Comparison of ENCODE assay signal across 16 mouse cellular contexts in the genomic region with DNA sequence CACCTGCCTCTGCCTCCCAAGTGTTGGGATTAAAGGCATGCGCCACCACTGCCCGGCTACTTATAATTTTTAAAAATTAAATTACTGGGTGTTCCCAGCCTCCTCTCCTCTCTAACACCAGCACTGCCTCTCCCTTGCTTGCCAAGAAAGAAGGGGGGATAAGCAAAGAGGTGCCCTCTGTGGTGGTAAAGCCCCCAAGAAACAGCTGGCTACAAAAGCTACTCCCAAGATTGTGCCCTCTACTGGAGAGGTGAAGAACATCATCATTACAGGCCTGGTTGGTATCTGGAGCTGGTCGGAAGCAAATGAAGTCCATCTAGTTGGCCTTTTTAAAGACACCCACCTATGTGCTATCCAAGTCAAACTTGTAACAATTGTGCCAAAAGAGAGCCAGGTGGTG. TPM values are rescaled to one million over a fixed set of nuclear protein-coding genes. Genes with fewer than 3 reads are reported as not detected.
DNase-seq lines count a peak whose midpoint lies in the region; ATAC-seq and TF ChIP-seq lines count a peak whose summit lies in the region.
"Had no signal": no experiment of that assay in that cellular context is flagged by ENCODE, and none has a peak within 500 bp of the region (broad histone marks: within the 10 kb centered on the region; RNA-seq: fewer than 3 reads in every experiment).

No protein-coding gene starts in this region.

- WGBS in heart, adult 2 months: 85% methylated on average over 3 of the region's 3 CpGs
- 89% methylated on average over 3 of the region's 3 CpGs for WGBS in heart, embryonic 12.5 days
- 86% methylated on average over 3 of the region's 3 CpGs for WGBS in lung, postnatal 0 days

- no peak for TF ChIP-seq EP300 in heart, adult 2 months (IDR thresholded peaks at IDR 0.05; ENCODE audit: insufficient read depth, low read depth, low read length)
- no peak for TF ChIP-seq EP300 in lung, postnatal 0 days (IDR thresholded peaks at IDR 0.05)
- TF ChIP-seq EP300 in ES-Bruce4 (IDR thresholded peaks at IDR 0.05; ENCODE audit: insufficient read depth, low read depth, low read length): no peak

- intact Hi-C loops in heart, adult 2 months (cut with DNase I): loop anchor here (10.0 kb wide), 2 partner anchors 55 to 315 kb away; partner anchors contain the start of gene Def6

- peak overlapping the region; percentile 9; the same call in 1 of the 2 replicates for H3K27ac ChIP-seq in heart, adult 2 months
- H3K27ac ChIP-seq in heart, embryonic 12.5 days (ENCODE audit: poor library complexity, severe bottlenecking): no peak overlapping the region
- H3K27ac ChIP-seq in lung, postnatal 0 days (ENCODE audit: low read length): no peak overlapping the region
- no peak overlapping the region for H3K27ac ChIP-seq in ES-Bruce4 (ENCODE audit: insufficient read depth, low read length)
- no peak overlapping the region for H3K27ac ChIP-seq in cortical plate, adult 2 months (ENCODE audit: insufficient read depth, low read length)
- H3K27ac ChIP-seq: macrophage had no signal

- TF ChIP-seq CTCF in heart, adult 2 months (IDR thresholded peaks at IDR 0.05): peak; percentile 73
- peak; percentile 65 for TF ChIP-seq CTCF in lung, postnatal 0 days (IDR thresholded peaks at IDR 0.05)
- TF ChIP-seq CTCF in ES-Bruce4 (IDR thresholded peaks at IDR 0.05; ENCODE audit: low read depth, low read length): peak; percentile 23
- TF ChIP-seq CTCF in cortical plate, adult 2 months (IDR thresholded peaks at IDR 0.05; ENCODE audit: extremely low read depth, insufficient read depth, low read length): peak; percentile 39

- H3K79me2 ChIP-seq in heart, adult 2 months (replicated peaks; ENCODE audit: control insufficient read depth, insufficient read depth, low read length): no peaks in the 10 kb centered on the region

- no peaks in the 10 kb centered on the region for H3K27me3 ChIP-seq in heart, adult 2 months (ENCODE audit: control insufficient read depth, insufficient read depth, low read length)
- peaks cover 50% of the 10 kb centered on the region for H3K27me3 ChIP-seq in heart, embryonic 12.5 days (replicated peaks)
- no peaks in the 10 kb centered on the region for H3K27me3 ChIP-seq in lung, postnatal 0 days (replicated peaks; ENCODE audit: insufficient read depth, low read length)
- no peaks in the 10 kb centered on the region for H3K27me3 ChIP-seq in ES-Bruce4 (ENCODE audit: control insufficient read depth, insufficient read depth, low read length, poor library complexity, severe bottlenecking)

- no peak overlapping the region for H3K4me3 ChIP-seq in heart, adult 2 months
- no peak overlapping the region for H3K4me3 ChIP-seq in heart, embryonic 12.5 days
- H3K4me3 ChIP-seq in lung, postnatal 0 days (ENCODE audit: low read depth, low read length): no peak overlapping the region
- no peak overlapping the region for H3K4me3 ChIP-seq in ES-Bruce4 (ENCODE audit: low read depth, low read length)
- no peak overlapping the region for H3K4me3 ChIP-seq in cortical plate, adult 2 months (ENCODE audit: insufficient read depth, low read length)

- no peaks in the 10 kb centered on the region for H3K36me3 ChIP-seq in heart, adult 2 months (ENCODE audit: control insufficient read depth, insufficient read depth, low read length)
- H3K36me3 ChIP-seq in heart, embryonic 12.5 days: no peaks in the 10 kb centered on the region
- no peaks in the 10 kb centered on the region for H3K36me3 ChIP-seq in lung, postnatal 0 days (ENCODE audit: insufficient read depth, low read length)
- no peaks in the 10 kb centered on the region for H3K36me3 ChIP-seq in ES-Bruce4 (ENCODE audit: control insufficient read depth, insufficient read depth, low read length, poor library complexity, severe bottlenecking)

- no peak for TF ChIP-seq POLR2A in heart, adult 2 months (IDR thresholded peaks at IDR 0.05; ENCODE audit: insufficient read depth, low read depth, low read length)
- no peak for TF ChIP-seq POLR2A in ES-Bruce4 (IDR thresholded peaks at IDR 0.05; ENCODE audit: insufficient read depth, low read length)
- no peak for TF ChIP-seq POLR2A in cortical plate, adult 2 months (IDR thresholded peaks at IDR 0.05; ENCODE audit: extremely low read depth, insufficient read depth, low read length)

- no peak for DNase-seq in heart, adult 2 months
- no peak for DNase-seq in lung, postnatal 0 days (ENCODE audit: low spot score)
- no peak for DNase-seq in lung, postnatal 10 days
- DNase-seq in embryo, embryonic 9.5 days (ENCODE audit: extremely low spot score): no peak
- DNase-seq: cerebellum, postnatal 36 days; kidney, adult 8-10 months; right cerebral cortex, adult 18-20 months had no signal

- no peaks in the 10 kb centered on the region for H3K9me3 ChIP-seq in heart, embryonic 12.5 days (replicated peaks)
- H3K9me3 ChIP-seq in lung, postnatal 0 days (ENCODE audit: low read length): no peaks in the 10 kb centered on the region
- no peaks in the 10 kb centered on the region for H3K9me3 ChIP-seq in ES-Bruce4 (replicated peaks; ENCODE audit: control insufficient read depth, insufficient read depth, low read length, poor library complexity, severe bottlenecking)

- no peak overlapping the region for H3K4me2 ChIP-seq in heart, embryonic 12.5 days
- no peak overlapping the region for H3K4me2 ChIP-seq in lung, postnatal 0 days (replicated peaks; ENCODE audit: low read depth, low read length)

- peaks cover 19% of the 10 kb centered on the region for H3K4me1 ChIP-seq in heart, adult 2 months (ENCODE audit: control insufficient read depth, insufficient read depth, low read length)
- peaks cover 25% of the 10 kb centered on the region; the same call in 1 of the 2 replicates for H3K4me1 ChIP-seq in heart, embryonic 12.5 days (replicated peaks)
- peaks cover 41% of the 10 kb centered on the region for H3K4me1 ChIP-seq in lung, postnatal 0 days (ENCODE audit: insufficient read depth, low read depth, low read length)
- peaks cover 6% of the 10 kb centered on the region for H3K4me1 ChIP-seq in ES-Bruce4 (ENCODE audit: control insufficient read depth, insufficient read depth, low read length)
- peaks cover 12% of the 10 kb centered on the region; the same call in 1 of the 2 replicates for H3K4me1 ChIP-seq in cortical plate, adult 2 months (ENCODE audit: control insufficient read depth, insufficient read depth, low read length)

- no peak overlapping the region for H3K9ac ChIP-seq in heart, adult 2 months (ENCODE audit: low read depth, low read length)
- no peak overlapping the region for H3K9ac ChIP-seq in heart, embryonic 12.5 days
- H3K9ac ChIP-seq in lung, postnatal 0 days (replicated peaks; ENCODE audit: low read depth): no peak overlapping the region
- H3K9ac ChIP-seq in ES-Bruce4 (ENCODE audit: low read depth, poor library complexity, severe bottlenecking): no peak overlapping the region

- ATAC-seq in heart, embryonic 12.5 days (ENCODE audit: insufficient number of reproducible peaks, low FRiP score): no peak
- no peak for ATAC-seq in lung, postnatal 0 days
- no peak for ATAC-seq in megakaryocyte progenitor cell, adult 5-6 weeks (replicated peaks; ENCODE audit: poor library complexity)

RNA-seq across cellular contexts. Expression of gene Fkbp5, which starts 2.5 kb away (rescaled TPM):
- 10 to 100 TPM; 63.3 to 70.2 TPM for total RNA-seq in heart, adult 2 months (2021)
- 7.8 and 8.5 TPM in 2 replicates for polyA plus RNA-seq in heart, adult 2 months (2012; rRNA removed)
- 15.8 and 16.0 TPM in 2 replicates for polyA plus RNA-seq in heart, embryonic 12.5 days (2016; fragmentation: Nextera tagmentation; extraction: Ambion mirVana)
- polyA plus RNA-seq in lung, postnatal 0 days (2015; fragmentation: Nextera tagmentation; extraction: Ambion mirVana): 15.8 and 26.9 TPM in 2 replicates
- 60.2 and 67.1 TPM in 2 replicates for polyA plus RNA-seq in ES-Bruce4 (2011; ENCODE audit: insufficient read depth, insufficient read length, low read depth, missing spikeins)
- polyA plus RNA-seq in cortical plate, adult 2 months (2012; rRNA removed): 13.5 and 17.7 TPM in 2 replicates
- 25.8 and 30.0 TPM in 2 replicates for total RNA-seq in megakaryocyte progenitor cell, adult 5-6 weeks (2015)
- total RNA-seq in megakaryocyte progenitor cell, adult 5-6 weeks (2017): 40.2 and 58.9 TPM in 2 replicates

RNA-seq across cellular contexts. Expression of gene Armc12, which starts 10.8 kb away (rescaled TPM):
- not detected for total RNA-seq in heart, adult 2 months (2021)
- 0.33 and 0.47 TPM in 2 replicates for polyA plus RNA-seq in heart, adult 2 months (2012; rRNA removed)
- not detected in 2 replicates for polyA plus RNA-seq in heart, embryonic 12.5 days (2016; fragmentation: Nextera tagmentation; extraction: Ambion mirVana)
- polyA plus RNA-seq in lung, postnatal 0 days (2015; fragmentation: Nextera tagmentation; extraction: Ambion mirVana): not detected in 2 replicates
- not detected in 2 replicates for polyA plus RNA-seq in ES-Bruce4 (2011; ENCODE audit: insufficient read depth, insufficient read length, low read depth, missing spikeins)
- polyA plus RNA-seq in cortical plate, adult 2 months (2012; rRNA removed): not detected in 2 replicates
- not detected in 2 replicates for total RNA-seq in megakaryocyte progenitor cell, adult 5-6 weeks (2015)
- total RNA-seq in megakaryocyte progenitor cell, adult 5-6 weeks (2017): not detected in 2 replicates
- total RNA-seq: left cerebral cortex, postnatal 25 days had no signal
- polyA plus RNA-seq: heart, embryonic 16.5 days; macrophage; stomach, embryonic 16.5 days had no signal

RNA-seq across cellular contexts. Expression of gene Clpsl2, which starts 29.4 kb away (rescaled TPM):
- total RNA-seq in heart, adult 2 months (2021): not detected
- not detected in 2 replicates for polyA plus RNA-seq in heart, adult 2 months (2012; rRNA removed)
- not detected in 2 replicates for polyA plus RNA-seq in heart, embryonic 12.5 days (2016; fragmentation: Nextera tagmentation; extraction: Ambion mirVana)
- not detected in 2 replicates for polyA plus RNA-seq in lung, postnatal 0 days (2015; fragmentation: Nextera tagmentation; extraction: Ambion mirVana)
- not detected in 2 replicates for polyA plus RNA-seq in ES-Bruce4 (2011; ENCODE audit: insufficient read depth, insufficient read length, low read depth, missing spikeins)
- not detected in 2 replicates for polyA plus RNA-seq in cortical plate, adult 2 months (2012; rRNA removed)
- total RNA-seq in megakaryocyte progenitor cell, adult 5-6 weeks (2015): not detected in 2 replicates
- total RNA-seq in megakaryocyte progenitor cell, adult 5-6 weeks (2017): not detected in 2 replicates
- total RNA-seq: adrenal gland, postnatal 4 days; left cerebral cortex, postnatal 25 days had no signal
- polyA plus RNA-seq: heart, embryonic 16.5 days; macrophage; stomach, embryonic 16.5 days had no signal

RNA-seq across cellular contexts. Expression of gene Clps, which starts 40.7 kb away (rescaled TPM):
- total RNA-seq in heart, adult 2 months (2021): not detected
- 0.90 and 2.0 TPM in 2 replicates for polyA plus RNA-seq in heart, adult 2 months (2012; rRNA removed)
- polyA plus RNA-seq in heart, embryonic 12.5 days (2016; fragmentation: Nextera tagmentation; extraction: Ambion mirVana): 0.31 TPM in 1 of 2 replicates, not detected in the other
- polyA plus RNA-seq in lung, postnatal 0 days (2015; fragmentation: Nextera tagmentation; extraction: Ambion mirVana): 0.32 and 0.42 TPM in 2 replicates
- polyA plus RNA-seq in ES-Bruce4 (2011; ENCODE audit: insufficient read depth, insufficient read length, low read depth, missing spikeins): not detected in 2 replicates
- not detected in 2 replicates for polyA plus RNA-seq in cortical plate, adult 2 months (2012; rRNA removed)
- total RNA-seq in megakaryocyte progenitor cell, adult 5-6 weeks (2015): not detected in 2 replicates
- total RNA-seq in megakaryocyte progenitor cell, adult 5-6 weeks (2017): not detected in 2 replicates
- total RNA-seq: left cerebral cortex, postnatal 25 days had no signal
- polyA plus RNA-seq: macrophage had no signal

RNA-seq across cellular contexts. Expression of gene Lhfpl5, which starts 55.6 kb away (rescaled TPM):
- not detected for total RNA-seq in heart, adult 2 months (2021)
- 0.18 and 0.20 TPM in 2 replicates for polyA plus RNA-seq in heart, adult 2 months (2012; rRNA removed)
- polyA plus RNA-seq in heart, embryonic 12.5 days (2016; fragmentation: Nextera tagmentation; extraction: Ambion mirVana): 0.15 and 0.33 TPM in 2 replicates
- polyA plus RNA-seq in lung, postnatal 0 days (2015; fragmentation: Nextera tagmentation; extraction: Ambion mirVana): 0.07 and 0.25 TPM in 2 replicates
- not detected in 2 replicates for polyA plus RNA-seq in ES-Bruce4 (2011; ENCODE audit: insufficient read depth, insufficient read length, low read depth, missing spikeins)
- polyA plus RNA-seq in cortical plate, adult 2 months (2012; rRNA removed): 4.5 and 5.1 TPM in 2 replicates
- not detected in 2 replicates for total RNA-seq in megakaryocyte progenitor cell, adult 5-6 weeks (2015)
- not detected in 2 replicates for total RNA-seq in megakaryocyte progenitor cell, adult 5-6 weeks (2017)
- polyA plus RNA-seq: macrophage had no signal

Comparison
In these comparisons a context has a peak if more than half of its experiments do, and no peak if none do; other contexts are left out.
1. CTCF ChIP-seq: peak in every context shown above with its lines; median percentile 73 in heart, adult 2 months; 65 in lung, postnatal 0 days; 39 in cortical plate, adult 2 months; 23 in ES-Bruce4.